Mouse (Mus musculus) liver, embryonic 14.5 days (tissue): ENCODE results near the gene Morn4. TPM values are rescaled to one million over a fixed set of nuclear protein-coding genes. Genes with fewer than 3 reads are reported as not detected.

ENCODE experiments used
- ATAC-seq: fragments of 200-750 bp; cut with Nextera tagmentation; 2 replicates; pipeline ENCODE4 v1.8.0; 2017; ENCODE audit warnings: moderate number of reproducible peaks, mild to moderate bottlenecking, moderate library complexity; ENCODE audit not compliant: insufficient read depth
- DNase-seq, 3 experiments: peaks; one replicate each; pipeline ENCODE4 v3.0.0-alpha.2; 2012 to 2013; ENCODE audit warnings: low read depth in 3 of 3, low spot score in 3 of 3
- H3K27ac ChIP-seq: fragments of 300-500 bp; sonication (generic); 2 replicates; pipeline ENCODE4 v1.5.1; 2014; ENCODE audit warnings: moderate library complexity, mild to moderate bottlenecking, control low read depth, inconsistent platforms
- H3K27me3 ChIP-seq: fragments of 300-500 bp; sonication (generic); 2 replicates; pipeline ENCODE4 v1.6.1; 2014; ENCODE audit warnings: mild to moderate bottlenecking, low read length, moderate library complexity; ENCODE audit not compliant: control insufficient read depth, insufficient read depth
- H3K36me3 ChIP-seq: fragments of 300-500 bp; sonication (generic); replicated peaks from 2 replicates; pipeline ENCODE4 v1.6.1; 2014; ENCODE audit warnings: low read depth; ENCODE audit not compliant: control insufficient read depth, insufficient read depth
- H3K4me1 ChIP-seq, 2 experiments: fragments of 200-500 bp in 1 of 2; fragments of 300-500 bp in 1 of 2; sonication (generic) in 1 of 2; replicated peaks; 2 replicates each; pipeline ENCODE4 v1.6.1; 2012 to 2014; ENCODE audit warnings: antibody characterized with exemption in 1 of 2, inconsistent platforms in 1 of 2, low read length in 1 of 2; ENCODE audit not compliant: control insufficient read depth in 2 of 2, insufficient read depth in 2 of 2
- H3K4me2 ChIP-seq: fragments of 300-500 bp; sonication (generic); 2 replicates; pipeline ENCODE4 v1.6.1; 2014; ENCODE audit warnings: low read depth, mild to moderate bottlenecking, control low read depth, moderate library complexity
- H3K4me3 ChIP-seq, 2 experiments: fragments of 200-500 bp in 1 of 2; fragments of 300-500 bp in 1 of 2; sonication (generic) in 1 of 2; 2 replicates each; pipeline ENCODE4 v1.5.1; 2012 to 2014; ENCODE audit warnings: low read depth in 2 of 2, low read length in 2 of 2, mild to moderate bottlenecking in 2 of 2, control low read depth in 1 of 2, inconsistent platforms in 1 of 2, moderate library complexity in 1 of 2; ENCODE audit not compliant: insufficient read depth in 1 of 2
- H3K9ac ChIP-seq: fragments of 300-500 bp; sonication (generic); replicated peaks from 2 replicates; pipeline ENCODE4 v1.6.1; 2014; ENCODE audit warnings: mild to moderate bottlenecking, control low read depth, moderate library complexity
- H3K9me3 ChIP-seq: fragments of 300-500 bp; sonication (generic); 2 replicates; pipeline ENCODE4 v1.6.1; 2016; ENCODE audit warnings: low read length, mixed read lengths; ENCODE audit not compliant: control insufficient read depth
- CTCF ChIP-seq: IDR thresholded peaks from 2 replicates; pipeline ENCODE4 v1.5.1; 2016; ENCODE audit warnings: antibody characterized with exemption, low read depth, control low read depth
- EP300 ChIP-seq: IDR thresholded peaks from 2 replicates; pipeline ENCODE4 v1.6.1; 2016; ENCODE audit warnings: antibody characterized with exemption, low read depth
- WGBS: fragments of 180-500 bp; shearing (Covaris S2); extraction: QIAGEN DNeasy Blood & Tissue Kit; methylation state at CpG from one replicate; pipeline ENCODE4 v1.1.7; 2014; ENCODE audit not compliant: insufficient replicate concordance; 5-methylcytosine and 5-hydroxymethylcytosine counted together
- polyA plus RNA-seq, 2 experiments: library from polyadenylated mRNA; depleted of rRNA in 1 of 2; stranded (reverse) in 1 of 2; unstranded in 1 of 2; fragments of >200 nt; fragmentation: Nextera tagmentation in 1 of 2; extraction: Ambion mirVana in 1 of 2; gene quantifications; 2 replicates each; pipeline versions ENCODE4 v1.2.1 to v1.2.3; 2012 to 2014

Gene Morn4
- polyA plus RNA-seq, 2 experiments, result 1.4 to 1.6 TPM

DNA sequence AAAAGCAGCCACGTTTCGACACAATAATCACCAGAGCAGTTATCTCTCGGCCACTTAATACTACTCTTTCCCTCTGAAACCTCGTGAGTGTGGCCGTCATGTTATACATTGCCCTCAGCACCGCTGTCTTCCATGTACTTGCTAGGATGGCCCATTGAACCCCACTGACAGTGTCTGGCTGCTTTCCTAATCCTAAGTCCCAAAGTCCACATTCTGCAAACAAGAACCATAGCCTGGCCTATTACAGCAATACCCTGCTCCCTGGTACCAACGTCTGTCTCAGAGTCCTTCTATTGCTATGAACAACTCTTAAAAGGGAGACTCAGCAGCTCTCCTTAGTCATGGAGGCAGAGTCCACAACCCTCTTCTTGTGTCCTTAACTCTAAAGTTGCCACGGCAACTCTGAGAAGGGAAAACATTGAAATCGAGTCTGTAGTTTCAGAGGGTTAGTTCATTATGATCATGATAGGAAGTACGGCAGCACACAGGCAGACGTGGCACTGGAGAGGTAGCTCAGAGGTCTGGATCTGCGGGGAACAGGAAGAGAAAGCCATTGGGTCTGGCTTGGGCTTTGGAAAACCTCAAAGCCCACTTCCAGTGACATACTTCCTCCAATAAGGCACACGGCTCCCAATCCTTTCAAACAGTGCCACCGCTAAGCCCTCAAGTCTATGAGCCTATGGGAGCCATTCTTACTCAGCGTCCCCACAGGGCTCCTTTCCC, 14.1 kb downstream of the Morn4 start:
- no peak for TF ChIP-seq EP300
- no peak for TF ChIP-seq CTCF
- 52% methylated on average over 15 of the region's 15 CpGs for WGBS
- Histone ChIP-seq H3K4me3 (no peak overlapping the region), H3K4me2 (no peak overlapping the region), H3K27ac (peak overlapping the region; percentile 46), H3K4me1 (peaks cover 0 to 6% of the 10 kb centered on the region in 2 experiments; a peak in 2 of 4 replicates), H3K36me3 (no peaks in the 10 kb centered on the region), H3K9ac (no peak overlapping the region), H3K9me3 (no peaks in the 10 kb centered on the region), H3K27me3 (no peaks in the 10 kb centered on the region)
- ATAC-seq, result peak; percentile 70; the same call in 1 of the 2 replicates
- no peak for DNase-seq

GRCm38 (mm10) chr19:42071221-42071620, 14.9 kb downstream of the Morn4 start:
- no peak for ATAC-seq
- Histone ChIP-seq H3K4me3 (no peak overlapping the region), H3K4me2 (no peak overlapping the region), H3K9ac (no peak overlapping the region), H3K9me3 (no peaks in the 10 kb centered on the region), H3K36me3 (no peaks in the 10 kb centered on the region), H3K4me1 (peaks cover 0 to 6% of the 10 kb centered on the region in 2 experiments; a peak in 2 of 4 replicates), H3K27me3 (no peaks in the 10 kb centered on the region), H3K27ac (no peak overlapping the region)
- no peak; the same call in 1 of the 2 replicates for TF ChIP-seq CTCF
- TF ChIP-seq EP300, result no peak
- no peak for DNase-seq
- 66% methylated on average over 7 of the region's 7 CpGs for WGBS

DNA sequence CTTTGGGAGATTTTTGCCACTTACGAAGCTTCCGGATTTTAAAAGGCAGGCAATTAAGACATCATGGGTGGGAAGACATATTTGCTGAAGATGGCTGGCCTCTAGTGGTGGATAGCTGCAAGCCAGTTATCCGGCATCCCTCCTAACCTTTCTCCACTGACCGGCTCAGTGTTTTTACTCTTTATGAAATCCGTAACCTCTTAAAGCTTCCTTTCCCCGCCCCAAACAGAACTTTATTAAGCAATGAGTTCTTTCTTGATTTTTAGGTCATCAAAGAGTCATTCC, 17.0 kb downstream of the Morn4 start:
- DNase-seq (no peak), ATAC-seq (no peak)
- 65% methylated on average over 6 of the region's 6 CpGs for WGBS

GRCm38 (mm10) chr19:42068441-42069240, 17.5 kb downstream of the Morn4 start:
- Histone ChIP-seq H3K9ac (no peak overlapping the region), H3K27ac (no peak overlapping the region), H3K4me2 (no peak overlapping the region), H3K4me3 (no peak overlapping the region), H3K36me3 (no peaks in the 10 kb centered on the region), H3K9me3 (no peaks in the 10 kb centered on the region), H3K27me3 (no peaks in the 10 kb centered on the region), H3K4me1 (peaks cover 0 to 6% of the 10 kb centered on the region in 2 experiments; a peak in 2 of 4 replicates)
- no peak for ATAC-seq
- no peak for TF ChIP-seq CTCF
- no peak for TF ChIP-seq EP300
- no peak for DNase-seq
- 56% methylated on average over 11 of the region's 11 CpGs for WGBS

More for the DNA sequence above, 17.0 kb downstream of the Morn4 start:
- Histone ChIP-seq H3K27me3 (no peaks in the 10 kb centered on the region), H3K9me3 (no peaks in the 10 kb centered on the region), H3K27ac (no peak overlapping the region), H3K4me1 (peaks cover 0 to 6% of the 10 kb centered on the region in 2 experiments; a peak in 2 of 4 replicates), H3K4me3 (no peak overlapping the region), H3K36me3 (no peaks in the 10 kb centered on the region), H3K4me2 (no peak overlapping the region), H3K9ac (no peak overlapping the region)
- no peak for TF ChIP-seq EP300
- peak; percentile 19; the same call in 1 of the 2 replicates for TF ChIP-seq CTCF

DNA sequence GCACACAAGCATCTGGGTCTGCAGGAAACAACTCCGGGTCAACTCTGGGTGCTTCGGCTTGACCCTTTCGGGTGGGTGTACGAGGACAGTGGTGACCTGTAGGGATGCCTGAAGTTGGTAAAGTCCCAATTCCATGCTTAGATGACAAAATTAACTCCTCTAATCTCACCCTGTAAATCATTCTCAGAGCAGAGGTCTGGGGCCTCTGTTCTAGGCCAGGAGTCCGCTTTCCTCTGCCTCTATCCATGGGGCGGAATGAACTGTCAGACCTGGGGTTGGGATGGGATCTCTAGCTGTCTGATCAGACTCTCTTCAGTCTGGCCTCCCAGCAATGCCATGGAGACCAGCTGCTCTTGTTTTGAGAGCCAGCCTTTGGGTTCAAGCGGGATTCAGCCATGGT, 24.7 kb downstream of the Morn4 start:
- no peaks in the 10 kb centered on the region for H3K27me3 ChIP-seq
- no peak overlapping the region for H3K4me3 ChIP-seq
- ATAC-seq, result peak; percentile 50; the same call in 1 of the 2 replicates
- no peaks in the 10 kb centered on the region for H3K36me3 ChIP-seq
- no peak overlapping the region for H3K9ac ChIP-seq
- TF ChIP-seq EP300 (no peak), CTCF (no peak)
- 71% methylated on average over 7 of the region's 7 CpGs for WGBS
- DNase-seq, result no peak
- H3K27ac ChIP-seq, result no peak overlapping the region
- H3K9me3 ChIP-seq, result no peaks in the 10 kb centered on the region
- H3K4me2 ChIP-seq, result no peak overlapping the region
- no peaks in the 10 kb centered on the region for H3K4me1 ChIP-seq
